Mouse (Mus musculus): ENCODE results near the gene Mup14.
"Not testable (repeated sequence)": the region's sequence is repeated elsewhere in the genome, so short reads cannot be mapped to it uniquely, and the experiment has no call there.

Gene Mup14

GRCm38 (mm10) chr4:61303900-61304299, at the start of gene Mup14:
Gene Mup14 (minus strand): TSS chr4:61304000.
- not testable (repeated sequence) for DNase-seq (ENCODE audit: low spot score in 2 of 2)

GRCm38 (mm10) chr4:61338108-61338507, 34.3 kb upstream of the Mup14 start:
- not testable (repeated sequence) for DNase-seq (ENCODE audit: low spot score in 2 of 2)
